Mouse (Mus musculus): ENCODE measurements around the gene Ntpcr.

Ntpcr gene

GRCm38 (mm10) chr8:125725037-125725820, 4.5 kb upstream of the Ntpcr start:
- WGBS: 82% methylated on average over 6 of the region's 6 CpGs

- WGBS: 95% methylated on average over 4 of the region's 4 CpGs
Observed at GRCm38 (mm10) chr8:125726143-125726542, 3.6 kb upstream of the Ntpcr start.

- WGBS: 84% methylated on average over 5 of the region's 5 CpGs
Observed at GRCm38 (mm10) chr8:125726986-125727385, 2.8 kb upstream of the Ntpcr start.

GRCm38 (mm10) chr8:125727797-125728196, 2.0 kb upstream of the Ntpcr start:
- 78% methylated on average over 8 of the region's 8 CpGs for WGBS

GRCm38 (mm10) chr8:125733964-125734956, 4.5 kb downstream of the Ntpcr start:
- WGBS: 5% methylated on average over 52 of the region's 52 CpGs

- 83% methylated on average over 4 of the region's 4 CpGs for WGBS
Observed at GRCm38 (mm10) chr8:125738956-125739355, 9.2 kb downstream of the Ntpcr start.

- 86% methylated on average over 10 of the region's 10 CpGs for WGBS
Observed at GRCm38 (mm10) chr8:125740655-125741054, 10.9 kb downstream of the Ntpcr start.

GRCm38 (mm10) chr8:125741377-125741776, 11.6 kb downstream of the Ntpcr start:
- 76% methylated on average over 5 of the region's 5 CpGs for WGBS

GRCm38 (mm10) chr8:125741855-125742254, 12.1 kb downstream of the Ntpcr start:
- WGBS: 78% methylated on average over 2 of the region's 2 CpGs

GRCm38 (mm10) chr8:125742406-125742805, 12.6 kb downstream of the Ntpcr start:
- 73% methylated on average over 8 of the region's 8 CpGs for WGBS

GRCm38 (mm10) chr8:125744914-125745576, 15.3 kb downstream of the Ntpcr start:
- 90% methylated on average over 10 of the region's 10 CpGs for WGBS

- 87% methylated on average over 8 of the region's 8 CpGs for WGBS
Observed at GRCm38 (mm10) chr8:125747390-125747789, 17.6 kb downstream of the Ntpcr start.

GRCm38 (mm10) chr8:125750846-125751245, 21.1 kb downstream of the Ntpcr start:
- 52% methylated on average over 8 of the region's 8 CpGs for WGBS

GRCm38 (mm10) chr8:125755896-125756295, 26.1 kb downstream of the Ntpcr start:
- 50% methylated on average over 8 of the region's 8 CpGs for WGBS

- 36% methylated on average over 9 of the region's 9 CpGs for WGBS
Observed at GRCm38 (mm10) chr8:125756391-125757105, 26.8 kb downstream of the Ntpcr start.

- WGBS: 51% methylated on average over 1 of the region's 1 CpGs
Observed at GRCm38 (mm10) chr8:125757106-125757496, 27.3 kb downstream of the Ntpcr start.

- WGBS: 58% methylated on average over 10 of the region's 10 CpGs
Observed at GRCm38 (mm10) chr8:125759022-125759421, 29.3 kb downstream of the Ntpcr start.

- 94% methylated on average over 16 of the region's 16 CpGs for WGBS
Observed at GRCm38 (mm10) chr8:125763066-125763786, 33.5 kb downstream of the Ntpcr start.

- 87% methylated on average over 10 of the region's 10 CpGs for WGBS
Observed at GRCm38 (mm10) chr8:125768079-125768478, 38.3 kb downstream of the Ntpcr start.

- WGBS: 91% methylated on average over 2 of the region's 2 CpGs
Observed at GRCm38 (mm10) chr8:125772300-125772699, 42.5 kb downstream of the Ntpcr start.
